Mouse (Mus musculus) NIH3T3 (cell line): Measurements from ENCODE around the gene Dgcr6.

Source experiments
- DNase-seq: peaks from one replicate; pipeline ENCODE4 v3.0.0-alpha.2; 2012; ENCODE audit warnings: low read depth

Gene Dgcr6

DNA sequence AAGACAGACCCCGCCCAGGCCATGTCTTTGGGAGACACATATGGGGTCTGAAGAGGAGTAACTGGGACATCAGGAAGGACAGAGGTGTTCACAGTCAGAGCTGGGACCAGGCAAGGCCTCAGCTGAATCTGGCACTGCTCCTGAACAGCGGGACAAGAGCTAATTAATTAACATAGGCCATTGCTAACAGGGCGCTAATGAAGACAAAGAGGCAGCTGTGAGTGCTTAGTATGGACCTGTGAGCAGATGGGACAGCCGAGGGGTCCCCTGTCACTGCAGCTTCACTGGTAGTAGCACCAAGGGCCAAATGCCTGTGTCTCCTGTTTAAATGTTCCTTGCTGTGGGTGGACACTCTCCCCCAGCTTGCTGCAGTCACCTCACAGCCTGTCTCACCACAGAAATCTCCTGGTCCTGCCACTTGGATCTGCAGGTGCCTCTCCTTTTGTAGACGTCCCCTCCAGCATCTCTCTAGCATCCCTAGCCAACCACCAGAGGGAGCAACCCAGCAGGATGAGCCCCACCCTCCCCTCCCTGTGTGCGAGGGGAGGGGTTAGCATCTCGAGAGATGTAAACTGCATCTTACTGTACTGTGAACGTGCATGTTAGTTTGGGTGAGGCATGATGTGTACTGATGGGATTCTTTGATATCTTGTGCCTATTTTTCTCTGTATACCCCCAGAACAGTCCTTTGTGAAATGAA, 66.5 kb downstream of the Dgcr6 start:
- DNase-seq: peak; percentile 81
